Comparison of ENCODE assay signal across 9 mouse cellular contexts in the genomic region with DNA sequence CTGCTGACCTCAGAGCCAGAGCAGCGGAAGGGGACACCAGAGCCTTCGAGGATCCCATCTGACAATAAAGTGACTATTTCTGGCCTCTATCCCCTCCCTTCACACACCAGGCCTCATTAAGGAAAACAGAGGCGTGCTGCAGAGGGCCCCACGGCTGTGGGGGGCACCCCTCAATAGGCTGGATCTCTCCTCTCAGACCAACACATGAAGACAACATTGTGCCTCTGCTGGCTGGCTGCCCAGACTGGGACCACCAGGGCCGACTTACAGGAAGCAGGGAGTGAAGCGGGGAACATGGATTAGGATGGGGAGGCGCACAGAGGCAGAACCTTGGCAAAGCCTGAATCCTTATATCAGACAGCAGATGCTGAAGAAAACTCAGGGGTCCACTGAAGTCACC.
DNase-seq lines count a peak whose midpoint lies in the region; ATAC-seq lines count a peak whose summit lies in the region.
"Had no signal": no experiment of that assay in that cellular context is flagged by ENCODE, and none has a peak within 500 bp of the region (broad histone marks: within the 10 kb centered on the region; RNA-seq: fewer than 3 reads in every experiment).

No protein-coding gene starts in this region.

- peaks cover 67% of the 10 kb centered on the region for H3K4me1 ChIP-seq in heart, embryonic 12.5 days (replicated peaks)
- H3K4me1 ChIP-seq in limb, embryonic 10.5 days: peaks cover 39% of the 10 kb centered on the region
- H3K4me1 ChIP-seq in stomach, embryonic 15.5 days: peaks cover 24% of the 10 kb centered on the region

- peak; percentile 23; the same call in 1 of the 2 replicates for ATAC-seq in heart, embryonic 12.5 days (ENCODE audit: insufficient number of reproducible peaks, low FRiP score)
- 0 out of 2 replicates have a peak, but pooled peaks have one; percentile 13 for ATAC-seq in stomach, embryonic 15.5 days (ENCODE audit: insufficient read depth, low FRiP score, low read depth)

- WGBS in heart, embryonic 12.5 days: 23% methylated on average over 7 of the region's 7 CpGs
- WGBS in limb, embryonic 10.5 days: 83% methylated on average over 7 of the region's 7 CpGs
- 32% methylated on average over 7 of the region's 7 CpGs for WGBS in stomach, embryonic 15.5 days

- peak overlapping the region; percentile 27; the same call in 1 of the 2 replicates for H3K9ac ChIP-seq in heart, embryonic 12.5 days
- no peak overlapping the region for H3K9ac ChIP-seq in stomach, embryonic 15.5 days

- no peak for DNase-seq in heart, adult 18-20 months
- peak; percentile 97 for DNase-seq in retina, postnatal 1 day
- DNase-seq in retina, embryonic 14.5 days (ENCODE audit: low spot score): no peak
- DNase-seq in limb, embryonic 10.5 days (ENCODE audit: low spot score): no peak
- DNase-seq in adipocyte (ENCODE audit: low spot score): no peak
- no peak for DNase-seq in adrenal gland, postnatal 36 days
- DNase-seq: layer of hippocampus, postnatal 36 days had no signal

- no peaks in the 10 kb centered on the region for H3K9me3 ChIP-seq in heart, embryonic 12.5 days (replicated peaks)
- H3K9me3 ChIP-seq in limb, embryonic 10.5 days (replicated peaks): no peaks in the 10 kb centered on the region
- H3K9me3 ChIP-seq in stomach, embryonic 15.5 days: no peaks in the 10 kb centered on the region

- no peaks in the 10 kb centered on the region for H3K27me3 ChIP-seq in heart, embryonic 12.5 days (replicated peaks)
- no peaks in the 10 kb centered on the region for H3K27me3 ChIP-seq in limb, embryonic 10.5 days (ENCODE audit: low read depth, poor library complexity, severe bottlenecking)
- no peaks in the 10 kb centered on the region for H3K27me3 ChIP-seq in stomach, embryonic 15.5 days (replicated peaks)

- H3K27ac ChIP-seq in heart, embryonic 12.5 days (ENCODE audit: poor library complexity, severe bottlenecking): peak overlapping the region; percentile 76
- 0 out of 2 replicates have a peak overlapping the region, but pooled peaks have one; percentile 1 for H3K27ac ChIP-seq in limb, embryonic 10.5 days
- peak overlapping the region; percentile 77 for H3K27ac ChIP-seq in stomach, embryonic 15.5 days

- H3K4me2 ChIP-seq in heart, embryonic 12.5 days: peak overlapping the region; percentile 11; the same call in 1 of the 2 replicates
- H3K4me2 ChIP-seq in stomach, embryonic 15.5 days: no peak overlapping the region

- no peak overlapping the region for H3K4me3 ChIP-seq in heart, embryonic 12.5 days
- H3K4me3 ChIP-seq in limb, embryonic 10.5 days: no peak overlapping the region
- no peak overlapping the region for H3K4me3 ChIP-seq in stomach, embryonic 15.5 days (replicated peaks)

- H3K36me3 ChIP-seq in heart, embryonic 12.5 days: peaks cover 74% of the 10 kb centered on the region
- peaks cover 100% of the 10 kb centered on the region for H3K36me3 ChIP-seq in limb, embryonic 10.5 days
- peaks cover 42% of the 10 kb centered on the region for H3K36me3 ChIP-seq in stomach, embryonic 15.5 days

Comparison
In these comparisons a context has a peak if more than half of its experiments do, and no peak if none do; other contexts are left out.
1. H3K27ac ChIP-seq: peak in every context shown above with its lines; median percentile 77 in stomach, embryonic 15.5 days; 76 in heart, embryonic 12.5 days; 1 in limb, embryonic 10.5 days.